Mouse (Mus musculus) lung, postnatal 0 days (tissue): ENCODE data around the gene Pdx1.
A peak's percentile ranks its signal among the peaks of the same experiment; 100 is the strongest.

Source experiments
- CTCF ChIP-seq: IDR thresholded peaks from 2 replicates; pipeline ENCODE4 v1.5.1; 2016; ENCODE audit warnings: antibody characterized with exemption, mild to moderate bottlenecking
- EP300 ChIP-seq: IDR thresholded peaks from 2 replicates; pipeline ENCODE4 v1.6.1; 2016; ENCODE audit warnings: antibody characterized with exemption, mild to moderate bottlenecking, control low read depth

DNA sequence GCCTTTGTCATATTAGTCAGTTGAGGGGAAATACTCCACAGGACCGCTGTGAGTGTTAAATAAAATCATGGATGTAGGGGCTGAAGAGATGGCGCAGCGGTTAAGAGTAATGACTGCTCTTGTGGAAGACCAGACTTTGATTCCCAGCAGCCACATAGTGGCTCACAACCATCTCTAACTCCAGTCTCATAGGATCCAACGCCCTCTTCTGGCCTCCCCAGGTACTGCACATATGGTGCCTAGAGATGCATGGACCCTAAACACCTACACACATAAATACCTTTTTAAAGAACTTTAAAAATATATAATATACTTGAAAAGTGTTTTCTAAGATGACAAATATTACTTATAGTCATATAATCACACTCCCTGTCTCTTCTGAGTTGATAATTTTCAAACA lies 14.6 kb downstream of the Pdx1 start:
- TF ChIP-seq CTCF (0 out of 2 replicates have a peak, but pooled peaks have one; percentile 21), EP300 (no peak)
